Mouse (Mus musculus): ENCODE data around the gene Fgf15.
"Not testable (repeated sequence)": the region's sequence is repeated elsewhere in the genome, so short reads cannot be mapped to it uniquely, and the experiment has no call there.

DNA sequence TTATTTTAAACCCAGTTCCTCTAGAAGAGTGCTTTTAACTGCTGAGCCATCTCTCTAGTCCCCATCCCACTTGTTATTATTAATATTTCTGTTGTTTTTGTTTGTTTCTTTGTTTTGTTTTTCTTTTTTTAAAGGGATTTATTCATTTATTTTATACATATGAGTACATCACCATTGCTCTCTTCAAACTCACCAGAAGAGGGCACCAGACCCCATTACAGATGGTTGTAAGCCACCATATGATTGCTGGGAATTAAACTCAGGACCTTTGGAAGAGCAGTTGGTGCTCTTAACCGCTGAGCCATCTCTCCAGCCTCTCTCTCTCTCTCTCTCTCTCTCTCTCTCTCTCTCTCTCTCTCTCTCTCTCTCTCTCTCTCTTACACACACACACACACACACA lies 5.7 kb upstream of the Fgf15 start:
- not testable (repeated sequence) for TF ChIP-seq MAX (IDR thresholded peaks at IDR 0.05; ENCODE audit: low read length); CHD2 (IDR thresholded peaks at IDR 0.05; ENCODE audit: low read length); EP300 (IDR thresholded peaks at IDR 0.05; ENCODE audit: low read length); MEF2A (IDR thresholded peaks at IDR 0.05; ENCODE audit: borderline replicate concordance, low read depth, low read length)
- peak in 1 of 2 experiments; percentile 16; a peak in 2 of 4 replicates for TF ChIP-seq CTCF (conservative IDR thresholded peaks at IDR 0.05 in 1 of 2, IDR thresholded peaks at IDR 0.05 in 1 of 2; ENCODE audit: low read depth in 2 of 2, low read length in 2 of 2)

Data from CH12.LX (cell line).